In genomic region chr2:26637316-26637932, GRCm38 (mm10) we compare ENCODE assay signal across 1 mouse cellular context.
TF ChIP-seq lines count a peak whose summit lies in the region.

No protein-coding gene starts in this region.

TF ChIP-seq in MEL, 35 proteins besides CTCF, POLR2A, EP300 and RAD21 (continued from another document):
- no peak for TF ChIP-seq BHLHE40 (IDR thresholded peaks at IDR 0.05; ENCODE audit: borderline replicate concordance, low read depth, low read length)
- no peak for TF ChIP-seq CHD1 (IDR thresholded peaks at IDR 0.05; ENCODE audit: low read depth, low read length)
- TF ChIP-seq CHD2 (IDR thresholded peaks at IDR 0.05; ENCODE audit: low read length) = no peak
- TF ChIP-seq RCOR1 (IDR thresholded peaks at IDR 0.05; ENCODE audit: low read depth, low read length) = no peak
- TF ChIP-seq HCFC1 (IDR thresholded peaks at IDR 0.05; ENCODE audit: low read depth, low read length) = no peak
- TF ChIP-seq JUND (IDR thresholded peaks at IDR 0.05; ENCODE audit: low read depth, low read length) = no peak
- no peak for TF ChIP-seq ZC3H11A (IDR thresholded peaks at IDR 0.05; ENCODE audit: low read depth, low read length)
- TF ChIP-seq MAZ (IDR thresholded peaks at IDR 0.05; ENCODE audit: low read depth, low read length) = no peak
- no peak for TF ChIP-seq USF2 (IDR thresholded peaks at IDR 0.05; ENCODE audit: borderline replicate concordance in 1 of 2, insufficient read depth in 1 of 2, low read depth in 1 of 2, low read length in 2 of 2)
